Mouse (Mus musculus) cortical plate, adult 2 months (tissue): ENCODE data around the gene Gys2.

Experiments
- CTCF ChIP-seq: fragments of 200-500 bp; IDR thresholded peaks from 2 replicates; pipeline ENCODE4 v1.5.1; 2011; ENCODE audit warnings: mild to moderate bottlenecking, control low read depth, low read length; ENCODE audit not compliant: insufficient read depth; ENCODE audit errors: extremely low read depth
- POLR2A ChIP-seq: fragments of 200-500 bp; IDR thresholded peaks from 2 replicates; pipeline ENCODE4 v1.6.1; 2011; ENCODE audit warnings: mild to moderate bottlenecking, low read length, control low read depth; ENCODE audit not compliant: insufficient read depth; ENCODE audit errors: extremely low read depth

GRCm38 (mm10) chr6:142389101-142389500 lies 83.8 kb downstream of the Gys2 start:
- TF ChIP-seq CTCF (no peak), POLR2A (no peak)
